12 mouse cellular contexts compared by ENCODE assay signal in genomic region chr7:28558486-28558885, GRCm38 (mm10). TPM values are rescaled to one million over a fixed set of nuclear protein-coding genes. Genes with fewer than 3 reads are reported as not detected.
DNase-seq lines count a peak whose midpoint lies in the region; ATAC-seq lines count a peak whose summit lies in the region.
"Had no signal": no experiment of that assay in that cellular context is flagged by ENCODE, and none has a peak within 500 bp of the region (broad histone marks: within the 10 kb centered on the region; RNA-seq: fewer than 3 reads in every experiment).

No protein-coding gene starts in this region.

- no peaks in the 10 kb centered on the region for H3K9me3 ChIP-seq in limb, embryonic 15.5 days
- H3K9me3 ChIP-seq in forebrain, embryonic 10.5 days: no peaks in the 10 kb centered on the region

- H3K27ac ChIP-seq in limb, embryonic 15.5 days: peak overlapping the region; percentile 38
- H3K27ac ChIP-seq in forebrain, embryonic 10.5 days: no peak overlapping the region

- peak; percentile 60 to 72 for DNase-seq in cerebellum, postnatal 10 days
- DNase-seq in cerebellum, adult 11 months: no peak
- peak; percentile 51 for DNase-seq in MN1 (ENCODE audit: low spot score)
- peak; percentile 61 to 64 for DNase-seq in heart, adult 9 months (ENCODE audit: low spot score in 2 of 2)
- DNase-seq in layer of hippocampus, adult 18-20 months (ENCODE audit: low spot score in 2 of 2): no peak
- no peak for DNase-seq in left cerebral cortex, adult 18-20 months (ENCODE audit: low spot score in 2 of 2)
- DNase-seq in forebrain, embryonic 10.5 days (ENCODE audit: extremely low spot score, low spot score): no peak
- DNase-seq: cerebellum, adult 8-10 months; layer of hippocampus, adult 9-11 months had no signal

- peaks cover 24% of the 10 kb centered on the region for H3K4me1 ChIP-seq in limb, embryonic 15.5 days
- peaks cover 14% of the 10 kb centered on the region for H3K4me1 ChIP-seq in forebrain, embryonic 10.5 days

- H3K4me3 ChIP-seq in limb, embryonic 15.5 days: no peak overlapping the region
- H3K4me3 ChIP-seq in forebrain, embryonic 10.5 days: no peak overlapping the region

- H3K36me3 ChIP-seq in limb, embryonic 15.5 days: peaks cover 46% of the 10 kb centered on the region
- peaks cover 56% of the 10 kb centered on the region for H3K36me3 ChIP-seq in forebrain, embryonic 10.5 days (replicated peaks)

- no peaks in the 10 kb centered on the region for H3K27me3 ChIP-seq in limb, embryonic 15.5 days
- H3K27me3 ChIP-seq in forebrain, embryonic 10.5 days (ENCODE audit: poor library complexity, severe bottlenecking): no peaks in the 10 kb centered on the region
- H3K27me3 ChIP-seq: CH12.LX had no signal

- WGBS in limb, embryonic 15.5 days: 31% methylated on average over 4 of the region's 4 CpGs
- WGBS in forebrain, embryonic 10.5 days: 76% methylated on average over 4 of the region's 4 CpGs

- no peak overlapping the region for H3K9ac ChIP-seq in limb, embryonic 15.5 days

- H3K4me2 ChIP-seq in limb, embryonic 15.5 days: no peak overlapping the region

- no peak for ATAC-seq in limb, embryonic 15.5 days (ENCODE audit: insufficient number of reproducible peaks, low FRiP score, low TSS enrichment, low read depth)

RNA-seq across cellular contexts. Expression of gene Nccrp1, which starts 11.4 kb away (rescaled TPM):
- polyA plus RNA-seq in limb, embryonic 15.5 days (2015; fragmentation: Nextera tagmentation; extraction: Ambion mirVana): 1.6 and 2.3 TPM in 2 replicates
- under 1 TPM in 1 of 2 experiments, not detected in 1; 0.28 TPM for total RNA-seq in layer of hippocampus, adult 18-20 months (2021)
- total RNA-seq in left cerebral cortex, adult 18-20 months (2021): under 1 TPM in 1 of 2 experiments, not detected in 1; 0.28 TPM
- polyA plus RNA-seq in forebrain, embryonic 10.5 days (2016; fragmentation: Nextera tagmentation; extraction: Ambion mirVana): not detected in 2 replicates
- total RNA-seq: CH12.LX had no signal

RNA-seq across cellular contexts. Expression of gene Sycn, which starts 17.8 kb away (rescaled TPM):
- polyA plus RNA-seq in limb, embryonic 15.5 days (2015; fragmentation: Nextera tagmentation; extraction: Ambion mirVana): not detected in 2 replicates
- not detected for total RNA-seq in layer of hippocampus, adult 18-20 months (2021)
- not detected for total RNA-seq in left cerebral cortex, adult 18-20 months (2021)
- not detected in 2 replicates for polyA plus RNA-seq in forebrain, embryonic 10.5 days (2016; fragmentation: Nextera tagmentation; extraction: Ambion mirVana)
- total RNA-seq: CH12.LX had no signal
- polyA plus RNA-seq: neural tube, embryonic 14.5 days had no signal

RNA-seq across cellular contexts. Expression of gene Ifnl3, which starts 35.9 kb away (rescaled TPM):
- not detected in 2 replicates for polyA plus RNA-seq in limb, embryonic 15.5 days (2015; fragmentation: Nextera tagmentation; extraction: Ambion mirVana)
- total RNA-seq in layer of hippocampus, adult 18-20 months (2021): not detected
- not detected for total RNA-seq in left cerebral cortex, adult 18-20 months (2021)
- polyA plus RNA-seq in forebrain, embryonic 10.5 days (2016; fragmentation: Nextera tagmentation; extraction: Ambion mirVana): not detected in 2 replicates
- total RNA-seq: CH12.LX had no signal
- polyA plus RNA-seq: neural tube, embryonic 14.5 days had no signal

RNA-seq across cellular contexts. Expression of gene Samd4b, which starts 39.5 kb away (rescaled TPM):
- polyA plus RNA-seq in limb, embryonic 15.5 days (2015; fragmentation: Nextera tagmentation; extraction: Ambion mirVana): 26.3 and 28.3 TPM in 2 replicates
- 10 to 100 TPM; 74.1 to 77.1 TPM for total RNA-seq in layer of hippocampus, adult 18-20 months (2021)
- 10 to 100 TPM; 67.8 to 80.1 TPM for total RNA-seq in left cerebral cortex, adult 18-20 months (2021)
- 29.9 and 30.7 TPM in 2 replicates for polyA plus RNA-seq in forebrain, embryonic 10.5 days (2016; fragmentation: Nextera tagmentation; extraction: Ambion mirVana)

RNA-seq across cellular contexts. Expression of gene Pak4, which starts 39.5 kb away (rescaled TPM):
- 33.7 and 34.9 TPM in 2 replicates for polyA plus RNA-seq in limb, embryonic 15.5 days (2015; fragmentation: Nextera tagmentation; extraction: Ambion mirVana)
- total RNA-seq in layer of hippocampus, adult 18-20 months (2021): 10 to 100 TPM; 12.7 to 14.6 TPM
- total RNA-seq in left cerebral cortex, adult 18-20 months (2021): 1 to 10 TPM; 8.6 to 8.8 TPM
- polyA plus RNA-seq in forebrain, embryonic 10.5 days (2016; fragmentation: Nextera tagmentation; extraction: Ambion mirVana): 66.0 and 69.9 TPM in 2 replicates

Comparison
In these comparisons a context has a peak if more than half of its experiments do, and no peak if none do; other contexts are left out.
1. DNase-seq: peak in cerebellum, postnatal 10 days (2 of 2), MN1 (single experiment) and heart, adult 9 months (2 of 2); none in cerebellum, adult 11 months (single experiment), layer of hippocampus, adult 18-20 months (0 of 2), left cerebral cortex, adult 18-20 months (0 of 2) and forebrain, embryonic 10.5 days (single experiment).